Mouse (Mus musculus) thymus, postnatal 25 days (tissue): Measurements from ENCODE around the gene Glrx.
"Not testable (repeated sequence)": the region's sequence is repeated elsewhere in the genome, so short reads cannot be mapped to it uniquely, and the experiment has no call there.

Source experiments
- DNase-seq: peaks from one replicate; pipeline ENCODE4 v3.0.0; 2022

Glrx gene

GRCm38 (mm10) chr13:75838506-75838905, 1.2 kb upstream of the Glrx start:
- no peak for DNase-seq

- DNase-seq: no peak
Measured at GRCm38 (mm10) chr13:75840752-75841285, 1.2 kb downstream of the Glrx start.

GRCm38 (mm10) chr13:75841950-75842349, 2.3 kb downstream of the Glrx start:
- DNase-seq: no peak

- no peak for DNase-seq
Measured at GRCm38 (mm10) chr13:75843331-75843730, 3.7 kb downstream of the Glrx start.

GRCm38 (mm10) chr13:75843993-75844683, 4.5 kb downstream of the Glrx start:
- DNase-seq: peak; percentile 11

GRCm38 (mm10) chr13:75844833-75845518, 5.3 kb downstream of the Glrx start:
- DNase-seq: no peak

- DNase-seq: no peak
Measured at GRCm38 (mm10) chr13:75845519-75846166, 6.0 kb downstream of the Glrx start.

GRCm38 (mm10) chr13:75847027-75847426, 7.4 kb downstream of the Glrx start:
- no peak for DNase-seq

GRCm38 (mm10) chr13:75852027-75852426, 12.4 kb downstream of the Glrx start:
- no peak for DNase-seq

- DNase-seq: no peak
Measured at GRCm38 (mm10) chr13:75853118-75853517, 13.4 kb downstream of the Glrx start.

- DNase-seq: no peak
Measured at GRCm38 (mm10) chr13:75859264-75859844, 19.7 kb downstream of the Glrx start.

- no peak for DNase-seq
Measured at GRCm38 (mm10) chr13:75865486-75866184, 26.0 kb downstream of the Glrx start.

- DNase-seq: no peak
Measured at GRCm38 (mm10) chr13:75867876-75868275, 28.2 kb downstream of the Glrx start.

- DNase-seq: no peak
Measured at GRCm38 (mm10) chr13:75874608-75875376, 35.1 kb downstream of the Glrx start.

GRCm38 (mm10) chr13:75876188-75876587, 36.5 kb downstream of the Glrx start:
- DNase-seq: not testable (repeated sequence)

- no peak for DNase-seq
Measured at GRCm38 (mm10) chr13:75876592-75876991, 36.9 kb downstream of the Glrx start.

- peak; percentile 7 for DNase-seq
Measured at GRCm38 (mm10) chr13:75877907-75878306, 38.2 kb downstream of the Glrx start.

GRCm38 (mm10) chr13:75879756-75880155, 40.1 kb downstream of the Glrx start:
- DNase-seq: no peak

- DNase-seq: no peak
Measured at GRCm38 (mm10) chr13:75880501-75880900, 40.8 kb downstream of the Glrx start.

GRCm38 (mm10) chr13:75883792-75884191, 44.1 kb downstream of the Glrx start:
- DNase-seq: no peak

- DNase-seq: no peak
Measured at GRCm38 (mm10) chr13:75891868-75892267, 52.2 kb downstream of the Glrx start.

GRCm38 (mm10) chr13:75892291-75892690, 52.6 kb downstream of the Glrx start:
- DNase-seq: no peak
